Mouse (Mus musculus) embryo, embryonic 11 days (tissue): ENCODE measurements around the gene Sipa1.

ENCODE experiments used
- DNase-seq: peaks from one replicate; pipeline ENCODE4 v3.0.0-alpha.2; 2015

Sipa1 gene

GRCm38 (mm10) chr19:5686437-5686836 lies 22.9 kb upstream of the Sipa1 start:
- no peak for DNase-seq

GRCm38 (mm10) chr19:5685861-5686260 lies 22.4 kb upstream of the Sipa1 start:
- DNase-seq = no peak

- DNase-seq = no peak
Measured at GRCm38 (mm10) chr19:5685431-5685830, 21.9 kb upstream of the Sipa1 start.

GRCm38 (mm10) chr19:5684985-5685384 lies 21.5 kb upstream of the Sipa1 start:
- no peak for DNase-seq

GRCm38 (mm10) chr19:5684236-5684635 lies 20.7 kb upstream of the Sipa1 start:
- no peak for DNase-seq

GRCm38 (mm10) chr19:5680432-5680831 lies 16.9 kb upstream of the Sipa1 start:
- DNase-seq = no peak

GRCm38 (mm10) chr19:5668372-5668771 lies 4.9 kb upstream of the Sipa1 start:
- no peak for DNase-seq

GRCm38 (mm10) chr19:5666386-5666785 lies 2.9 kb upstream of the Sipa1 start:
- DNase-seq = no peak

- no peak for DNase-seq
Measured at GRCm38 (mm10) chr19:5665465-5665864, 2.0 kb upstream of the Sipa1 start.

GRCm38 (mm10) chr19:5664669-5665257 lies 1.3 kb upstream of the Sipa1 start:
- no peak for DNase-seq

GRCm38 (mm10) chr19:5662310-5662709 lies 1.2 kb downstream of the Sipa1 start:
- no peak for DNase-seq

- DNase-seq = no peak
Measured at GRCm38 (mm10) chr19:5660942-5661751, 2.4 kb downstream of the Sipa1 start.

GRCm38 (mm10) chr19:5654720-5655298 lies 8.7 kb downstream of the Sipa1 start:
- DNase-seq = peak; percentile 34

GRCm38 (mm10) chr19:5653969-5654719 lies 9.4 kb downstream of the Sipa1 start:
- peak; percentile 81 for DNase-seq

- DNase-seq = no peak
Measured at GRCm38 (mm10) chr19:5652570-5652969, 10.9 kb downstream of the Sipa1 start.

- no peak for DNase-seq
Measured at GRCm38 (mm10) chr19:5651502-5652274, 11.8 kb downstream of the Sipa1 start.

GRCm38 (mm10) chr19:5649298-5649741 lies 14.2 kb downstream of the Sipa1 start:
- no peak for DNase-seq

- DNase-seq = peak; percentile 90
Measured at GRCm38 (mm10) chr19:5648401-5649297, 14.9 kb downstream of the Sipa1 start.

GRCm38 (mm10) chr19:5647791-5648190 lies 15.7 kb downstream of the Sipa1 start:
- no peak for DNase-seq

GRCm38 (mm10) chr19:5646731-5647330 lies 16.7 kb downstream of the Sipa1 start:
- DNase-seq = no peak

- DNase-seq = no peak
Measured at GRCm38 (mm10) chr19:5645280-5645679, 18.2 kb downstream of the Sipa1 start.
